Mouse (Mus musculus) lung, postnatal 0 days (tissue): Measurements from ENCODE around the gene Rbfox2. TPM values are rescaled to one million over a fixed set of nuclear protein-coding genes. Genes with fewer than 3 reads are reported as not detected.
A peak's percentile ranks its signal among the peaks of the same experiment; 100 is the strongest.

Experiments
- ATAC-seq: fragments of 200-750 bp; cut with Nextera tagmentation; 2 replicates; pipeline ENCODE4 v1.8.0; 2017; ENCODE audit warnings: moderate library complexity
- DNase-seq: peaks from one replicate; pipeline ENCODE4 v3.0.0-alpha.2; 2016; ENCODE audit warnings: low spot score
- H3K27ac ChIP-seq: fragments of 300-500 bp; sonication (generic); 2 replicates; pipeline ENCODE4 v1.5.1; 2014; ENCODE audit warnings: antibody characterized with exemption, mild to moderate bottlenecking, low read length, mixed read lengths
- H3K27me3 ChIP-seq: fragments of 300-500 bp; sonication (generic); replicated peaks from 2 replicates; pipeline ENCODE4 v1.6.1; 2014; ENCODE audit warnings: low read length, mixed read lengths; ENCODE audit not compliant: insufficient read depth
- H3K36me3 ChIP-seq: fragments of 300-500 bp; sonication (generic); 2 replicates; pipeline ENCODE4 v1.6.1; 2014; ENCODE audit warnings: low read length, mixed read lengths; ENCODE audit not compliant: insufficient read depth
- H3K4me1 ChIP-seq: fragments of 300-500 bp; sonication (generic); 2 replicates; pipeline ENCODE4 v1.6.1; 2014; ENCODE audit warnings: antibody characterized with exemption, low read depth, low read length, mixed read lengths; ENCODE audit not compliant: insufficient read depth
- H3K4me2 ChIP-seq: fragments of 300-500 bp; sonication (generic); replicated peaks from 2 replicates; pipeline ENCODE4 v1.6.1; 2014; ENCODE audit warnings: low read depth, mild to moderate bottlenecking, low read length, moderate library complexity, mixed read lengths
- H3K4me3 ChIP-seq: fragments of 300-500 bp; sonication (generic); 2 replicates; pipeline ENCODE4 v1.5.1; 2014; ENCODE audit warnings: low read depth, low read length
- H3K9ac ChIP-seq: fragments of 300-500 bp; sonication (generic); replicated peaks from 2 replicates; pipeline ENCODE4 v1.6.1; 2014; ENCODE audit warnings: low read depth, mild to moderate bottlenecking
- H3K9me3 ChIP-seq: fragments of 300-500 bp; sonication (generic); 2 replicates; pipeline ENCODE4 v1.6.1; 2016; ENCODE audit warnings: low read length, mixed read lengths
- CTCF ChIP-seq: IDR thresholded peaks from 2 replicates; pipeline ENCODE4 v1.5.1; 2016; ENCODE audit warnings: antibody characterized with exemption, mild to moderate bottlenecking
- EP300 ChIP-seq: IDR thresholded peaks from 2 replicates; pipeline ENCODE4 v1.6.1; 2016; ENCODE audit warnings: antibody characterized with exemption, mild to moderate bottlenecking, control low read depth
- WGBS: fragments of 180-500 bp; shearing (Covaris S2); extraction: QIAGEN DNeasy Blood & Tissue Kit; methylation state at CpG from one replicate; pipeline ENCODE4 v1.1.7; 2014; 5-methylcytosine and 5-hydroxymethylcytosine counted together
- polyA plus RNA-seq: library from polyadenylated mRNA; unstranded; fragments of >200 nt; fragmentation: Nextera tagmentation; extraction: Ambion mirVana; gene quantifications from 2 replicates; pipeline ENCODE4 v1.2.1, GENCODE M21; 2015

Rbfox2 gene
- polyA plus RNA-seq, 1 experiment from 2014 or later, result 17.4 TPM

- Histone ChIP-seq H3K27ac (no peak overlapping the region), H3K9me3 (no peaks in the 10 kb centered on the region), H3K4me2 (no peak overlapping the region), H3K9ac (no peak overlapping the region), H3K36me3 (no peaks in the 10 kb centered on the region), H3K4me1 (0 out of 2 replicates have a peak, but pooled peaks cover 3% of the 10 kb centered on the region), H3K27me3 (no peaks in the 10 kb centered on the region), H3K4me3 (no peak overlapping the region)
- WGBS, result 35% methylated on average over 2 of the region's 2 CpGs
- DNase-seq, result no peak
- TF ChIP-seq CTCF, result no peak
- ATAC-seq, result no peak
These were observed 138.0 kb downstream of the Rbfox2 start for GRCm38 (mm10) chr15:77168781-77169180.

DNA sequence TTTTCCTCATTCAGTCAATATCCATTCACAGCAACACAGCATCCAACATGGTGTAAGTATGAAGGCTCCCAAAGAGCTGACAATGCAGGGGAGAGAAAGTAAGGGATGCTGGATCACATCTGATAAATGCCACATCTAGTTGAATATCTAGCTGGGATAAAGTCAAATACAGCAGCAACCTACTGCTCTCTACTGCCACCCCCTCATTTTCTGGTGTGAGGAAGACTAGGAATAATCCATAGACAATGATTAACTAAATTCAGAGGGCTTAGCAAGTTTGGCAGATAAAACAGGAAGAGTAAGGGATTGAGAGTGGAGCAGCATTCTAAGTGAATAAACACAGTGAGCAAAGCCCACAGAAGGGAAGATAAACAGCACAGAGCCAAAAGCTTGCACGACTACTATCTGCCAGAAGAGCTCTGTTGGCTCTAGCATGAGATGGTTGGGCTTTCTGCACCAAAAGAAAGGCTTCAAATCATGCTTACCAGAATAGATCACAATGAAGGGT, 140.5 kb downstream of the Rbfox2 start:
- ATAC-seq, result no peak
- 35% methylated on average over 1 of the region's 1 CpGs for WGBS

DNA sequence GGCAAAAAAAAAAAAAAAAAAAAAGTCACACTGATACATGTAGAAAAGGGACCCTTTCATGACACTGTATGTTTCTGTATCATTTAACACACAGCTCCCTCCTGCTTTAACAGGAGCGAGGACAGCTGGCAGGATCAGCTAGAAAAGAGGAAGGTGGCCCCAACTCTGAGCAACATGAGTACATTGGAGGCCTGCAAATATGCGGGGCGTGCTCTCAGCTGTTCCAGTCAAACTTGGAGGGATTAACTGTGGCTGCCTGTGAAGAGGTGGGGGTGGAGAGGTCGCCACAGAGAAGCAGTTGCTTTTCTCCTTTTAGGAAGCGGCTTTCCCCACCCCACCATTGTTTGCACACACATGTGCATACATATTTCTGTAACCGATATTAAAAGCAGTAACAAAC, 143.5 kb downstream of the Rbfox2 start:
- TF ChIP-seq EP300 (no peak), CTCF (no peak)
- Histone ChIP-seq H3K9me3 (no peaks in the 10 kb centered on the region), H3K27me3 (no peaks in the 10 kb centered on the region), H3K4me1 (peaks cover 12% of the 10 kb centered on the region; the same call in 1 of the 2 replicates), H3K9ac (no peak overlapping the region), H3K36me3 (no peaks in the 10 kb centered on the region), H3K4me2 (no peak overlapping the region), H3K4me3 (no peak overlapping the region), H3K27ac (no peak overlapping the region)
- peak; percentile 43 for DNase-seq
- ATAC-seq, result no peak
- WGBS, result 29% methylated on average over 6 of the region's 6 CpGs

More for the DNA sequence above, 140.5 kb downstream of the Rbfox2 start:
- DNase-seq, result no peak
- Histone ChIP-seq H3K27ac (no peak overlapping the region), H3K4me1 (peaks cover 8% of the 10 kb centered on the region; the same call in 1 of the 2 replicates), H3K27me3 (no peaks in the 10 kb centered on the region), H3K9me3 (no peaks in the 10 kb centered on the region), H3K9ac (no peak overlapping the region), H3K4me3 (no peak overlapping the region), H3K4me2 (no peak overlapping the region), H3K36me3 (no peaks in the 10 kb centered on the region)
- TF ChIP-seq CTCF (no peak), EP300 (no peak)

GRCm38 (mm10) chr15:77162931-77163330, 143.9 kb downstream of the Rbfox2 start:
- peaks cover 13% of the 10 kb centered on the region; the same call in 1 of the 2 replicates for H3K4me1 ChIP-seq
- H3K4me3 ChIP-seq, result no peak overlapping the region
- no peaks in the 10 kb centered on the region for H3K27me3 ChIP-seq
- H3K9me3 ChIP-seq, result no peaks in the 10 kb centered on the region
- ATAC-seq (no peak), DNase-seq (no peak)
- H3K36me3 ChIP-seq, result no peaks in the 10 kb centered on the region
- no peak overlapping the region for H3K27ac ChIP-seq
- no peak overlapping the region for H3K4me2 ChIP-seq
- WGBS, result 67% methylated on average over 6 of the region's 6 CpGs
- no peak overlapping the region for H3K9ac ChIP-seq
- TF ChIP-seq CTCF, result no peak
- no peak for TF ChIP-seq EP300

DNA sequence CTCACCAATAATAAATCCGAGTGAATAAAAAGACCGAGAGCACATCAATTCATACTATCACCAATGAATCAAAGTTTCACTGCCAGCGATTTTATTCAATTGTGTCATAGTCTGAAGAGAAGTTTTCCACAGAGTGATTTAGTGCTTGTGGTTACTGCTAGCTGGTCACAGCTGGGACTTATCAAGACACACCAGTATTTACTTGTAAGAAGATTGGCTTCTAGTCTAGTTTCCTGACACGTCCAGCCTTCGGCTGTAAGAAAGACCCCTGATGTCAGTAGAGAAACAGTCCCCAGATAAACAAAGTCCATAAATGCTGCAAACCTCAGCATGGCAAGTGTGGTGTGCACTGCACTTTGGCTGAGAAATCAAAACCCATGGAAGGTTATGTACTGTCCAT, 145.4 kb downstream of the Rbfox2 start:
- Histone ChIP-seq H3K36me3 (no peaks in the 10 kb centered on the region), H3K9ac (no peak overlapping the region), H3K4me3 (no peak overlapping the region), H3K4me2 (no peak overlapping the region), H3K27ac (no peak overlapping the region), H3K9me3 (no peaks in the 10 kb centered on the region), H3K27me3 (no peaks in the 10 kb centered on the region), H3K4me1 (peaks cover 19% of the 10 kb centered on the region; the same call in 1 of the 2 replicates)
- no peak for TF ChIP-seq CTCF
- peak; percentile 53 for TF ChIP-seq EP300
- peak; percentile 90 for DNase-seq
- 48% methylated on average over 5 of the region's 5 CpGs for WGBS
- peak; percentile 91 for ATAC-seq

DNA sequence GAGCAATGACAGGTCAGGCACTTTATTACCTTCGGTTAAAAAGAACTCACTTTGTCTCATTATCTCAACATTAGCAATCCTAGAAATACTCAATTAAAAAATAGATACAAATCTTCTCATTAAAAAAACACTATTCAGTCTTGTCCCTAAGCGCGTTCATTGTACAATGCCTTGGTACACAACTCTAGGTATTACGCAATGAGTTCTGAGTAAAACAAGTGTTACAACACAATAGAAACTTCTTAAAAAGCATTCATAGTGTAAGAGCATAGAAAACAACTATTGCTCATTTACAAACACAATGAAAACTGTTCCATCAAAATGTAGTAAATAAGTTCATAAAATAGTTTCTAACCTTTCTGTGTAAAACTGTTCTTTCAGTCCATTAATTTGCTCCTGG, 146.0 kb downstream of the Rbfox2 start:
- no peaks in the 10 kb centered on the region for H3K36me3 ChIP-seq
- no peaks in the 10 kb centered on the region for H3K9me3 ChIP-seq
- peaks cover 24% of the 10 kb centered on the region; the same call in 1 of the 2 replicates for H3K4me1 ChIP-seq
- WGBS, result 57% methylated on average over 4 of the region's 4 CpGs
- TF ChIP-seq CTCF (no peak), EP300 (peak; percentile 33; the same call in 1 of the 2 replicates)
- H3K4me2 ChIP-seq, result no peak overlapping the region
- H3K27ac ChIP-seq, result no peak overlapping the region
- ATAC-seq (peak; percentile 60; the same call in 1 of the 2 replicates), DNase-seq (peak; percentile 82)
- H3K9ac ChIP-seq, result no peak overlapping the region
- no peak overlapping the region for H3K4me3 ChIP-seq
- H3K27me3 ChIP-seq, result no peaks in the 10 kb centered on the region
